8 mouse cellular contexts compared by ENCODE assay signal in the genomic region with DNA sequence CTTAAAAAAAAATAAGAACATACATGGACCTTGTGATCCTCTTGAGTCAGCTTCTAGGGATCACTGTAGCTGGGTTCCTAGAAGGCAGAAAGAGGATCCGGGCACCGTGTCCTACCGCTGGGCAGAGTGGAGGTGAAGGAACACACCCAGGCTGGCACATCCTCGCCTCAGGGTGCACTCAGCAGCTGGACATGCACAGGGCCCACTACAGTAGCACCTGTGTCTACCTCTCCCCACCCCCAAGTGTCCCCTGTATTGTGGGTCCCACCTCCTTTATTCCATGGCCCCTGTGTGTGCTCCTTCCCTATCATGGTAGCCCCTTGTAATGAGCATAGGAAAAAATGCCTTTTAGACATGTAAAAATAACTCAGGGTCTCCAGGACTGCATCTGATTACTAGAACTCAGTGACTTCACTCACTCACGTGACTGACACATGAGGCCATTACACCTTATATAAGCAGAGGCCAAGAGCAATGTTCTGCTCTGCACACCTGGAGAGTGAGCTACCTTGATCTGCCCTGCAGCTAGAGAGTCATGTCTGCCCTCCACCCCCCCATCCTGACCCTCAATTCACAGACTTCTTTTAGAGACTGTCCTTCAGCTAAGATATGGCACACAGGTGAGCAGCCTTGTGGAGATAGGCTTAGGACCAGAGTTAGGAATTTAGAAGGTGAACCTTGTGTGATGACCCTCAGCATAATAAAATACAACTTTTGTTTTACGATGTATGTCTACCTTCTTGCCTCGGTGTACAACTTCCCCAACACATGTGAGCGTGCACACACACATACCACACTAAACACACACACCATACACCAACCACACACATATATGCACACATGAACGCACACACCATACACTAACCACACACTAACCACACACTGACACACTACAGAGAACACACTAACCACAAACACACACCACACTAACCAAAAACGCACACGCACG. TPM values are rescaled to one million over a fixed set of nuclear protein-coding genes. Genes with fewer than 3 reads are reported as not detected.
DNase-seq lines count a peak whose midpoint lies in the region; ATAC-seq and TF ChIP-seq lines count a peak whose summit lies in the region.

No protein-coding gene starts in this region.

- H3K4me2 ChIP-seq in kidney, embryonic 14.5 days (replicated peaks; ENCODE audit: low read depth, low read length) = peak overlapping the region; percentile 61; the same call in 1 of the 2 replicates
- peak overlapping the region; percentile 56 for H3K4me2 ChIP-seq in hindbrain, postnatal 0 days (ENCODE audit: low read depth, low read length)
- peak overlapping the region; percentile 53 for H3K4me2 ChIP-seq in midbrain, postnatal 0 days (ENCODE audit: low read depth, low read length, poor library complexity, severe bottlenecking)

- 77% methylated on average over 12 of the region's 12 CpGs for WGBS in kidney, embryonic 14.5 days
- WGBS in hindbrain, postnatal 0 days = 78% methylated on average over 12 of the region's 12 CpGs
- 81% methylated on average over 12 of the region's 12 CpGs for WGBS in midbrain, postnatal 0 days

- no peaks in the 10 kb centered on the region for H3K27me3 ChIP-seq in kidney, embryonic 14.5 days (ENCODE audit: control insufficient read depth, insufficient read depth, low read length)
- no peaks in the 10 kb centered on the region for H3K27me3 ChIP-seq in hindbrain, postnatal 0 days (ENCODE audit: insufficient read depth, low read length)
- H3K27me3 ChIP-seq in midbrain, postnatal 0 days (ENCODE audit: insufficient read depth, low read length) = no peaks in the 10 kb centered on the region

- no peaks in the 10 kb centered on the region for H3K9me3 ChIP-seq in kidney, embryonic 14.5 days (ENCODE audit: control insufficient read depth, low read length)
- no peaks in the 10 kb centered on the region for H3K9me3 ChIP-seq in hindbrain, postnatal 0 days (ENCODE audit: low read length)
- H3K9me3 ChIP-seq in midbrain, postnatal 0 days (ENCODE audit: low read length) = no peaks in the 10 kb centered on the region

- no peak for TF ChIP-seq POLR2A in cortical plate, adult 2 months (IDR thresholded peaks at IDR 0.05; ENCODE audit: extremely low read depth, insufficient read depth, low read length)

- no peak for DNase-seq in kidney, adult 18-20 months
- no peak for DNase-seq in hindbrain, postnatal 0 days (ENCODE audit: low spot score)
- DNase-seq in midbrain, postnatal 0 days (ENCODE audit: low spot score) = no peak
- no peak for DNase-seq in layer of hippocampus, postnatal 36 days
- no peak for DNase-seq in gastrocnemius, adult 8-10 months (ENCODE audit: low spot score in 2 of 2)

- TF ChIP-seq CTCF in cortical plate, adult 2 months (IDR thresholded peaks at IDR 0.05; ENCODE audit: extremely low read depth, insufficient read depth, low read length) = no peak
- no peak for TF ChIP-seq CTCF in hindbrain, postnatal 0 days (IDR thresholded peaks at IDR 0.05; ENCODE audit: low read depth)
- TF ChIP-seq CTCF in midbrain, postnatal 0 days (IDR thresholded peaks at IDR 0.05) = no peak

- H3K4me3 ChIP-seq in kidney, embryonic 14.5 days (ENCODE audit: low read length) = no peak overlapping the region
- peak overlapping the region; percentile 9 for H3K4me3 ChIP-seq in cortical plate, adult 2 months (ENCODE audit: insufficient read depth, low read length)
- 0 out of 2 replicates have a peak overlapping the region, but pooled peaks have one; percentile 7 for H3K4me3 ChIP-seq in hindbrain, postnatal 0 days (ENCODE audit: low read length)
- peak overlapping the region; percentile 8; the same call in 1 of the 2 replicates for H3K4me3 ChIP-seq in midbrain, postnatal 0 days (ENCODE audit: low read depth, low read length)

- no peak for ATAC-seq in kidney, embryonic 14.5 days (ENCODE audit: low FRiP score, low TSS enrichment)
- no peak for ATAC-seq in hindbrain, postnatal 0 days
- ATAC-seq in midbrain, postnatal 0 days (ENCODE audit: low FRiP score) = no peak; the same call in 1 of the 2 replicates
- no peak for ATAC-seq in CD4-positive, CD25-positive, alpha-beta regulatory T cell, adult 4 months

- no peaks in the 10 kb centered on the region for H3K36me3 ChIP-seq in kidney, embryonic 14.5 days (ENCODE audit: control insufficient read depth, insufficient read depth, low read length)
- no peaks in the 10 kb centered on the region for H3K36me3 ChIP-seq in hindbrain, postnatal 0 days (ENCODE audit: insufficient read depth, low read length)
- H3K36me3 ChIP-seq in midbrain, postnatal 0 days (ENCODE audit: insufficient read depth, low read length) = no peaks in the 10 kb centered on the region

- H3K9ac ChIP-seq in kidney, embryonic 14.5 days (ENCODE audit: low read depth, low read length) = no peak overlapping the region
- no peak overlapping the region for H3K9ac ChIP-seq in hindbrain, postnatal 0 days (replicated peaks; ENCODE audit: low read length)
- H3K9ac ChIP-seq in midbrain, postnatal 0 days (replicated peaks; ENCODE audit: low read length, poor library complexity, severe bottlenecking) = no peak overlapping the region

- H3K4me1 ChIP-seq in kidney, embryonic 14.5 days (ENCODE audit: control insufficient read depth, insufficient read depth, low read length) = peaks cover 42% of the 10 kb centered on the region
- peaks cover 6% of the 10 kb centered on the region for H3K4me1 ChIP-seq in cortical plate, adult 2 months (ENCODE audit: control insufficient read depth, insufficient read depth, low read length)
- H3K4me1 ChIP-seq in hindbrain, postnatal 0 days (ENCODE audit: insufficient read depth, low read length) = peaks cover 13% of the 10 kb centered on the region
- H3K4me1 ChIP-seq in midbrain, postnatal 0 days (ENCODE audit: insufficient read depth, low read length) = peaks cover 7% of the 10 kb centered on the region; the same call in 1 of the 2 replicates

- no peak overlapping the region for H3K27ac ChIP-seq in kidney, embryonic 14.5 days (ENCODE audit: low read depth, low read length)
- H3K27ac ChIP-seq in cortical plate, adult 2 months (ENCODE audit: insufficient read depth, low read length) = no peak overlapping the region
- peak overlapping the region; percentile 81; the same call in 1 of the 2 replicates for H3K27ac ChIP-seq in hindbrain, postnatal 0 days
- H3K27ac ChIP-seq in midbrain, postnatal 0 days (ENCODE audit: low read depth, low read length) = peak overlapping the region; percentile 51; the same call in 1 of the 2 replicates

RNA-seq across cellular contexts. Expression of a gene that starts 1.8 kb away (rescaled TPM):
- 0.84 and 0.86 TPM in 2 replicates for polyA plus RNA-seq in kidney, embryonic 14.5 days (2014; fragmentation: Nextera tagmentation; extraction: Ambion mirVana)
- polyA plus RNA-seq in cortical plate, adult 2 months (2012; rRNA removed) = 3.7 and 4.2 TPM in 2 replicates
- 4.2 and 4.3 TPM in 2 replicates for total RNA-seq in hindbrain, postnatal 0 days (2014; rRNA removed)
- polyA plus RNA-seq in hindbrain, postnatal 0 days (2015; fragmentation: Nextera tagmentation; extraction: Ambion mirVana) = 0.97 and 1.3 TPM in 2 replicates
- 1.2 and 2.6 TPM in 2 replicates for total RNA-seq in midbrain, postnatal 0 days (2014; rRNA removed)
- 0.80 and 1.6 TPM in 2 replicates for polyA plus RNA-seq in midbrain, postnatal 0 days (2015; fragmentation: Nextera tagmentation; extraction: Ambion mirVana)
- total RNA-seq in layer of hippocampus, postnatal 36 days (2021) = 1 to 10 TPM; 3.6 to 3.9 TPM
- polyA plus RNA-seq in CD4-positive, CD25-positive, alpha-beta regulatory T cell, adult 4 months (2017; shearing (Covaris generic)) = 1 to 10 TPM; 3.6 to 3.8 TPM
- 1 to 10 TPM; 2.8 to 3.8 (median 3.0) TPM for total RNA-seq in gastrocnemius, adult 8-10 months (2022)

RNA-seq across cellular contexts. Expression of a gene that starts 3.4 kb away (rescaled TPM):
- polyA plus RNA-seq in kidney, embryonic 14.5 days (2014; fragmentation: Nextera tagmentation; extraction: Ambion mirVana) = 12.6 and 15.5 TPM in 2 replicates
- 21.2 and 25.3 TPM in 2 replicates for polyA plus RNA-seq in cortical plate, adult 2 months (2012; rRNA removed)
- total RNA-seq in hindbrain, postnatal 0 days (2014; rRNA removed) = 5.3 and 5.4 TPM in 2 replicates
- 6.2 and 6.6 TPM in 2 replicates for polyA plus RNA-seq in hindbrain, postnatal 0 days (2015; fragmentation: Nextera tagmentation; extraction: Ambion mirVana)
- 8.4 and 13.3 TPM in 2 replicates for total RNA-seq in midbrain, postnatal 0 days (2014; rRNA removed)
- polyA plus RNA-seq in midbrain, postnatal 0 days (2015; fragmentation: Nextera tagmentation; extraction: Ambion mirVana) = 4.7 and 7.5 TPM in 2 replicates
- total RNA-seq in layer of hippocampus, postnatal 36 days (2021) = 1 to 10 TPM; 1.3 to 3.0 TPM
- polyA plus RNA-seq in CD4-positive, CD25-positive, alpha-beta regulatory T cell, adult 4 months (2017; shearing (Covaris generic)) = 1 to 10 TPM in 1 of 2 experiments, not detected in 1; 2.8 TPM
- total RNA-seq in gastrocnemius, adult 8-10 months (2022) = 1 to 10 TPM; 4.1 to 6.9 (median 5.3) TPM

RNA-seq across cellular contexts. Expression of a gene that starts 23.3 kb away (rescaled TPM):
- 39.9 and 40.7 TPM in 2 replicates for polyA plus RNA-seq in kidney, embryonic 14.5 days (2014; fragmentation: Nextera tagmentation; extraction: Ambion mirVana)
- 31.2 and 33.3 TPM in 2 replicates for polyA plus RNA-seq in cortical plate, adult 2 months (2012; rRNA removed)
- 22.4 and 31.5 TPM in 2 replicates for total RNA-seq in hindbrain, postnatal 0 days (2014; rRNA removed)
- 39.0 and 40.9 TPM in 2 replicates for polyA plus RNA-seq in hindbrain, postnatal 0 days (2015; fragmentation: Nextera tagmentation; extraction: Ambion mirVana)
- total RNA-seq in midbrain, postnatal 0 days (2014; rRNA removed) = 25.0 and 33.8 TPM in 2 replicates
- 41.0 and 42.6 TPM in 2 replicates for polyA plus RNA-seq in midbrain, postnatal 0 days (2015; fragmentation: Nextera tagmentation; extraction: Ambion mirVana)
- total RNA-seq in layer of hippocampus, postnatal 36 days (2021) = 10 to 100 TPM; 26.2 to 27.9 TPM
- polyA plus RNA-seq in CD4-positive, CD25-positive, alpha-beta regulatory T cell, adult 4 months (2017; shearing (Covaris generic)) = 10 to 100 TPM; 24.1 to 26.8 TPM
- 1 to 10 TPM; 3.1 to 5.4 (median 4.8) TPM for total RNA-seq in gastrocnemius, adult 8-10 months (2022)

RNA-seq across cellular contexts. Expression of a gene that starts 24.0 kb away (rescaled TPM):
- polyA plus RNA-seq in kidney, embryonic 14.5 days (2014; fragmentation: Nextera tagmentation; extraction: Ambion mirVana) = 11.3 and 18.5 TPM in 2 replicates
- 143 and 144 TPM in 2 replicates for polyA plus RNA-seq in cortical plate, adult 2 months (2012; rRNA removed)
- 58.5 and 73.9 TPM in 2 replicates for total RNA-seq in hindbrain, postnatal 0 days (2014; rRNA removed)
- 17.7 and 18.6 TPM in 2 replicates for polyA plus RNA-seq in hindbrain, postnatal 0 days (2015; fragmentation: Nextera tagmentation; extraction: Ambion mirVana)
- 93.1 and 100 TPM in 2 replicates for total RNA-seq in midbrain, postnatal 0 days (2014; rRNA removed)
- 14.6 and 14.9 TPM in 2 replicates for polyA plus RNA-seq in midbrain, postnatal 0 days (2015; fragmentation: Nextera tagmentation; extraction: Ambion mirVana)
- 10 to 100 TPM; 31.6 to 41.0 TPM for total RNA-seq in layer of hippocampus, postnatal 36 days (2021)
- 1 to 10 TPM; 1.2 to 3.8 TPM for polyA plus RNA-seq in CD4-positive, CD25-positive, alpha-beta regulatory T cell, adult 4 months (2017; shearing (Covaris generic))
- total RNA-seq in gastrocnemius, adult 8-10 months (2022) = 10 to 100 TPM in 1 of 4 experiments, 1 to 10 TPM in 3; 8.1 to 11.8 (median 9.1) TPM

RNA-seq across cellular contexts. Expression of a gene that starts 29.9 kb away (rescaled TPM):
- 29.3 and 30.4 TPM in 2 replicates for polyA plus RNA-seq in kidney, embryonic 14.5 days (2014; fragmentation: Nextera tagmentation; extraction: Ambion mirVana)
- 97.8 and 112 TPM in 2 replicates for polyA plus RNA-seq in cortical plate, adult 2 months (2012; rRNA removed)
- total RNA-seq in hindbrain, postnatal 0 days (2014; rRNA removed) = 28.8 and 41.8 TPM in 2 replicates
- polyA plus RNA-seq in hindbrain, postnatal 0 days (2015; fragmentation: Nextera tagmentation; extraction: Ambion mirVana) = 43.7 and 45.5 TPM in 2 replicates
- 31.2 and 35.6 TPM in 2 replicates for total RNA-seq in midbrain, postnatal 0 days (2014; rRNA removed)
- polyA plus RNA-seq in midbrain, postnatal 0 days (2015; fragmentation: Nextera tagmentation; extraction: Ambion mirVana) = 56.8 and 57.3 TPM in 2 replicates
- total RNA-seq in layer of hippocampus, postnatal 36 days (2021) = 10 to 100 TPM; 33.2 to 33.9 TPM
- under 1 TPM in 1 of 2 experiments, not detected in 1; 0.78 TPM for polyA plus RNA-seq in CD4-positive, CD25-positive, alpha-beta regulatory T cell, adult 4 months (2017; shearing (Covaris generic))
- 1 to 10 TPM; 3.1 to 4.3 (median 4.0) TPM for total RNA-seq in gastrocnemius, adult 8-10 months (2022)

Comparison
In these comparisons a context has a peak if more than half of its experiments do, and no peak if none do; other contexts are left out.
1. H3K27ac ChIP-seq: peak in hindbrain, postnatal 0 days (single experiment) and midbrain, postnatal 0 days (single experiment); none in kidney, embryonic 14.5 days (single experiment) and cortical plate, adult 2 months (single experiment).
2. Peak in every context shown above with its lines, with median percentiles within 50 percentile points of each other: H3K4me2 ChIP-seq.